Mouse (Mus musculus) G1E (cell line): ENCODE measurements around the gene Surf4.

Source experiments
- CTCF ChIP-seq: IDR thresholded peaks from 2 replicates; pipeline ENCODE4 v1.5.1; 2012; ENCODE audit warnings: low read depth, low read length, inconsistent platforms, mixed read lengths
- GATA1 ChIP-seq: IDR thresholded peaks from 2 replicates; pipeline ENCODE4 v1.6.1; 2012; ENCODE audit warnings: borderline replicate concordance, low read length, inconsistent platforms, mixed read lengths
- GATA2 ChIP-seq: IDR thresholded peaks from 2 replicates; pipeline ENCODE4 v1.6.1; 2012; ENCODE audit warnings: low read depth, low read length, inconsistent platforms, borderline replicate concordance
- POLR2AphosphoS5 ChIP-seq: IDR thresholded peaks from 2 replicates; pipeline ENCODE4 v1.6.1; 2012; ENCODE audit warnings: low read depth, low read length, inconsistent platforms; ENCODE audit not compliant: insufficient replicate concordance
- TAL1 ChIP-seq: conservative IDR thresholded peaks from 2 replicates; pipeline ENCODE4 v1.6.1; 2012; ENCODE audit warnings: low read depth, low read length, inconsistent platforms, mixed read lengths

GRCm38 (mm10) chr2:26919684-26920083, 14.0 kb downstream of the Surf4 start:
- TF ChIP-seq CTCF (no peak), GATA1 (no peak), POLR2AphosphoS5 (no peak), TAL1 (no peak), GATA2 (no peak)
